Mouse (Mus musculus) bone marrow macrophage, adult 2 months (primary cell): ENCODE measurements at regions not wholly inside any gene's neighbourhood (a gene's known extent, or its start where the extent isn't known, plus 50 kb on each side); places are given as distances from the start of the nearest gene placed in this dataset.

ENCODE experiments used
- H3K27ac ChIP-seq: 2 replicates; pipeline ENCODE4 v1.5.1; 2012; ENCODE audit warnings: low read depth, low read length; ENCODE audit not compliant: insufficient read depth
- H3K4me1 ChIP-seq: 2 replicates; pipeline ENCODE4 v1.6.1; 2012; ENCODE audit warnings: low read length; ENCODE audit not compliant: control insufficient read depth, insufficient read depth
- H3K4me3 ChIP-seq: 2 replicates; pipeline ENCODE4 v1.5.1; 2012; ENCODE audit warnings: mild to moderate bottlenecking, low read length, moderate library complexity; ENCODE audit not compliant: insufficient read depth
- CTCF ChIP-seq: IDR thresholded peaks from 2 replicates; pipeline ENCODE4 v1.5.1; 2012; ENCODE audit warnings: low read depth, mild to moderate bottlenecking, low read length, moderate library complexity
- POLR2A ChIP-seq: IDR thresholded peaks from 2 replicates; pipeline ENCODE4 v1.6.1; 2012; ENCODE audit warnings: mild to moderate bottlenecking, low read depth, low read length, borderline replicate concordance

- Histone ChIP-seq H3K27ac (no peak overlapping the region), H3K4me1 (no peaks in the 10 kb centered on the region), H3K4me3 (no peak overlapping the region)
- TF ChIP-seq POLR2A = no peak
- no peak for TF ChIP-seq CTCF
Measured at GRCm38 (mm10) chr15:74461935-74462334, 174.2 kb downstream of the Mroh4 start.

- no peak for TF ChIP-seq CTCF
- TF ChIP-seq POLR2A = no peak
- Histone ChIP-seq H3K4me3 (no peak overlapping the region), H3K27ac (no peak overlapping the region), H3K4me1 (no peaks in the 10 kb centered on the region)
Measured at GRCm38 (mm10) chr15:74459345-74459975, 176.7 kb downstream of the Mroh4 start.

- no peaks in the 10 kb centered on the region for H3K4me1 ChIP-seq
- H3K4me3 ChIP-seq = no peak overlapping the region
- H3K27ac ChIP-seq = no peak overlapping the region
- TF ChIP-seq CTCF = no peak
- TF ChIP-seq POLR2A = no peak
Measured at GRCm38 (mm10) chr15:74458940-74459339, 177.2 kb downstream of the Mroh4 start.

- no peak overlapping the region for H3K27ac ChIP-seq
- no peak overlapping the region for H3K4me3 ChIP-seq
- TF ChIP-seq CTCF (no peak), POLR2A (no peak)
- H3K4me1 ChIP-seq = no peaks in the 10 kb centered on the region
Measured at GRCm38 (mm10) chr15:74457965-74458364, 178.2 kb downstream of the Mroh4 start.

GRCm38 (mm10) chr15:74456675-74457040 lies 179.5 kb downstream of the Mroh4 start:
- TF ChIP-seq POLR2A (no peak), CTCF (no peak)
- Histone ChIP-seq H3K4me3 (no peak overlapping the region), H3K27ac (no peak overlapping the region), H3K4me1 (no peaks in the 10 kb centered on the region)

- H3K4me3 ChIP-seq = no peak overlapping the region
- TF ChIP-seq CTCF (no peak), POLR2A (no peak)
- no peak overlapping the region for H3K27ac ChIP-seq
Measured at GRCm38 (mm10) chr15:74455921-74456674, 180.1 kb downstream of the Mroh4 start.

GRCm38 (mm10) chr15:74454543-74454942 lies 181.6 kb downstream of the Mroh4 start:
- TF ChIP-seq POLR2A (no peak), CTCF (no peak)
- Histone ChIP-seq H3K4me1 (no peaks in the 10 kb centered on the region), H3K27ac (no peak overlapping the region), H3K4me3 (no peak overlapping the region)

More at GRCm38 (mm10) chr15:74455921-74456674, 180.1 kb downstream of the Mroh4 start:
- H3K4me1 ChIP-seq = no peaks in the 10 kb centered on the region

GRCm38 (mm10) chr15:74453810-74454209 lies 182.3 kb downstream of the Mroh4 start:
- TF ChIP-seq CTCF = no peak
- no peak for TF ChIP-seq POLR2A

GRCm38 (mm10) chr15:74452426-74452825 lies 183.7 kb downstream of the Mroh4 start:
- H3K27ac ChIP-seq = no peak overlapping the region
- TF ChIP-seq POLR2A (no peak), CTCF (no peak)
- H3K4me1 ChIP-seq = no peaks in the 10 kb centered on the region
- no peak overlapping the region for H3K4me3 ChIP-seq

More at GRCm38 (mm10) chr15:74453810-74454209, 182.3 kb downstream of the Mroh4 start:
- no peak overlapping the region for H3K4me3 ChIP-seq
- no peak overlapping the region for H3K27ac ChIP-seq
- no peaks in the 10 kb centered on the region for H3K4me1 ChIP-seq

- no peak for TF ChIP-seq CTCF
- no peak for TF ChIP-seq POLR2A
- H3K27ac ChIP-seq = no peak overlapping the region
- no peak overlapping the region for H3K4me3 ChIP-seq
- no peaks in the 10 kb centered on the region for H3K4me1 ChIP-seq
Measured at GRCm38 (mm10) chr15:74441889-74442288, 194.3 kb downstream of the Mroh4 start.
